Mouse (Mus musculus) small intestine, adult 2 months (tissue): ENCODE results near the gene U2surp. TPM values are rescaled to one million over a fixed set of nuclear protein-coding genes. Genes with fewer than 3 reads are reported as not detected.
"Not testable (repeated sequence)": the region's sequence is repeated elsewhere in the genome, so short reads cannot be mapped to it uniquely, and the experiment has no call there.

Experiments used
- H3K27ac ChIP-seq: fragments of 200-500 bp; 2 replicates; pipeline ENCODE4 v1.5.1; 2012; ENCODE audit warnings: low read depth, low read length, control low read depth, inconsistent platforms; ENCODE audit not compliant: insufficient read depth
- H3K27me3 ChIP-seq: fragments of 200-500 bp; 2 replicates; pipeline ENCODE4 v1.6.1; 2012; ENCODE audit warnings: mild to moderate bottlenecking, moderate library complexity, low read length, inconsistent platforms; ENCODE audit not compliant: control insufficient read depth, insufficient read depth
- H3K36me3 ChIP-seq: fragments of 200-500 bp; 2 replicates; pipeline ENCODE4 v1.6.1; 2012; ENCODE audit warnings: mild to moderate bottlenecking, low read length, control low read depth, inconsistent platforms; ENCODE audit not compliant: control insufficient read depth, insufficient read depth
- H3K4me1 ChIP-seq: fragments of 200-500 bp; 2 replicates; pipeline ENCODE4 v1.6.1; 2012; ENCODE audit warnings: low read length, inconsistent platforms, mixed read lengths; ENCODE audit not compliant: control insufficient read depth, insufficient read depth, insufficient read length
- H3K4me3 ChIP-seq: fragments of 200-500 bp; 2 replicates; pipeline ENCODE4 v1.5.1; 2012; ENCODE audit warnings: low read depth, mild to moderate bottlenecking, control low read depth, inconsistent platforms, low read length, moderate library complexity
- CTCF ChIP-seq: fragments of 200-500 bp; IDR thresholded peaks from 2 replicates; pipeline ENCODE4 v1.5.1; 2012; ENCODE audit warnings: low read depth, mild to moderate bottlenecking, control low read depth, inconsistent platforms, low read length, moderate library complexity, mixed read lengths; ENCODE audit not compliant: insufficient replicate concordance, insufficient read length; ENCODE audit errors: extremely low read depth
- POLR2A ChIP-seq: fragments of 200-500 bp; IDR thresholded peaks from 2 replicates; pipeline ENCODE4 v1.6.1; 2012; ENCODE audit warnings: low read depth, mild to moderate bottlenecking, control low read depth, inconsistent platforms, low read length, moderate library complexity
- WGBS: fragments of 180-500 bp; shearing (Covaris S2); methylation state at CpG from one replicate; pipeline ENCODE4 v1.1.7; 2018; 5-methylcytosine and 5-hydroxymethylcytosine counted together
- polyA plus RNA-seq: library from polyadenylated mRNA; depleted of rRNA; stranded (reverse); fragments of >200 nt; gene quantifications from 2 replicates; pipeline ENCODE4 v1.2.3, GENCODE M21; 2012

Gene U2surp
- polyA plus RNA-seq, 1 experiment = 0.67 TPM

GRCm38 (mm10) chr9:95490003-95490402 lies 21.8 kb downstream of the U2surp start:
- H3K27ac ChIP-seq = no peak overlapping the region
- 84% methylated on average over 3 of the region's 3 CpGs for whole genome bisulfite sequencing
- no peak overlapping the region for H3K4me3 ChIP-seq
- H3K36me3 ChIP-seq = peaks cover 37% of the 10 kb centered on the region
- no peaks in the 10 kb centered on the region for H3K27me3 ChIP-seq
- H3K4me1 ChIP-seq = no peaks in the 10 kb centered on the region
- TF ChIP-seq POLR2A (no peak), CTCF (no peak)

- Histone ChIP-seq H3K4me3 (no peak overlapping the region), H3K36me3 (peaks cover 39% of the 10 kb centered on the region), H3K4me1 (no peaks in the 10 kb centered on the region), H3K27ac (no peak overlapping the region), H3K27me3 (no peaks in the 10 kb centered on the region)
- TF ChIP-seq CTCF = no peak
- no peak for TF ChIP-seq POLR2A
Measured at GRCm38 (mm10) chr9:95488861-95489260, 22.9 kb downstream of the U2surp start.

GRCm38 (mm10) chr9:95479981-95480380 lies 31.8 kb downstream of the U2surp start:
- 82% methylated on average over 3 of the region's 3 CpGs for WGBS
- Histone ChIP-seq H3K4me1 (no peaks in the 10 kb centered on the region), H3K4me3 (no peak overlapping the region), H3K27me3 (no peaks in the 10 kb centered on the region), H3K36me3 (peaks cover 42% of the 10 kb centered on the region), H3K27ac (no peak overlapping the region)
- TF ChIP-seq POLR2A (no peak), CTCF (no peak)

- no peak overlapping the region for H3K27ac ChIP-seq
- TF ChIP-seq CTCF (no peak), POLR2A (no peak)
- WGBS = 95% methylated on average over 5 of the region's 5 CpGs
- peaks cover 42% of the 10 kb centered on the region for H3K36me3 ChIP-seq
- no peak overlapping the region for H3K4me3 ChIP-seq
- no peaks in the 10 kb centered on the region for H3K4me1 ChIP-seq
- no peaks in the 10 kb centered on the region for H3K27me3 ChIP-seq
Measured at GRCm38 (mm10) chr9:95478443-95478842, 33.4 kb downstream of the U2surp start.

- 90% methylated on average over 1 of the region's 1 CpGs for WGBS
- Histone ChIP-seq H3K36me3 (peaks cover 52% of the 10 kb centered on the region), H3K27me3 (no peaks in the 10 kb centered on the region), H3K4me1 (no peaks in the 10 kb centered on the region), H3K27ac (no peak overlapping the region), H3K4me3 (no peak overlapping the region)
- TF ChIP-seq CTCF (no peak), POLR2A (no peak)
Measured at GRCm38 (mm10) chr9:95472926-95473325, 38.9 kb downstream of the U2surp start.

- WGBS = 87% methylated on average over 7 of the region's 7 CpGs
- not testable (repeated sequence) for H3K27me3 ChIP-seq, H3K27ac ChIP-seq, H3K4me1 ChIP-seq, H3K4me3 ChIP-seq
- peaks cover 55% of the 10 kb centered on the region for H3K36me3 ChIP-seq
Measured at GRCm38 (mm10) chr9:95469011-95469576, 42.7 kb downstream of the U2surp start.

- no peak overlapping the region for H3K4me3 ChIP-seq
- no peaks in the 10 kb centered on the region for H3K4me1 ChIP-seq
- H3K27ac ChIP-seq = no peak overlapping the region
- 94% methylated on average over 1 of the region's 1 CpGs for WGBS
- H3K27me3 ChIP-seq = no peaks in the 10 kb centered on the region
- peaks cover 52% of the 10 kb centered on the region for H3K36me3 ChIP-seq
- no peak for TF ChIP-seq POLR2A
Measured at GRCm38 (mm10) chr9:95464028-95464427, 47.8 kb downstream of the U2surp start.

GRCm38 (mm10) chr9:95451931-95452330 lies 59.9 kb downstream of the U2surp start:
- TF ChIP-seq POLR2A (no peak), CTCF (no peak)
- Histone ChIP-seq H3K27me3 (no peaks in the 10 kb centered on the region), H3K27ac (no peak overlapping the region), H3K4me3 (no peak overlapping the region), H3K4me1 (no peaks in the 10 kb centered on the region), H3K36me3 (peaks cover 5% of the 10 kb centered on the region; the same call in 1 of the 2 replicates)
- 62% methylated on average over 3 of the region's 3 CpGs for WGBS
